Mouse (Mus musculus) testis, adult 2 months (tissue): ENCODE data around the gene Zbed6.

Experiments
- CTCF ChIP-seq: fragments of 200-500 bp; IDR thresholded peaks from 2 replicates; pipeline ENCODE4 v1.5.1; 2012; ENCODE audit warnings: low read depth, mild to moderate bottlenecking, inconsistent platforms, low read length, moderate library complexity; ENCODE audit not compliant: control insufficient read depth, insufficient read depth, insufficient replicate concordance
- POLR2A ChIP-seq: fragments of 200-500 bp; IDR thresholded peaks from 2 replicates; pipeline ENCODE4 v1.6.1; 2012; ENCODE audit warnings: low read depth, mild to moderate bottlenecking, inconsistent platforms, low read length, moderate library complexity; ENCODE audit not compliant: control insufficient read depth

DNA sequence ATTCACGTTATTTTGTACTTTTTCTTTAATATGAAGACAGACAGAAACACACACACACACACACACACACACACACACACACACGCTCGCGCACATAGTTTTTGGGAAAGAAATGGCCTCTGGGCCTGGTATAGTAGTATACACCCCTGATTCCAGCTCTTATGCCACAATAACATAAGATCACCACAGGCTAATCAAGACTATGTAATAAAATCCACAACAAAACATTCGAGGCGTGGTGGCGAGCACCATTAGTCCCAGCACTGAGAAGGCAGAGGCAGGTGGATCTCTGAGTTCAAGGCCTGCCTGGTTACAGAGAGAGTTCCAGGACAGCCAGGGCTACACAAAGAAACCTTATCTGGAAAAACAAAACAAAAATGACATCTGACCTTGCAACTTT, 2.3 kb upstream of the Zbed6 start:
- TF ChIP-seq POLR2A (no peak), CTCF (no peak)
